Mouse (Mus musculus) neural tube, embryonic 11.5 days (tissue): ENCODE measurements around the gene Ankrd39. TPM values are rescaled to one million over a fixed set of nuclear protein-coding genes. Genes with fewer than 3 reads are reported as not detected.
A peak's percentile ranks its signal among the peaks of the same experiment; 100 is the strongest.

Source experiments
- ATAC-seq: fragments of 200-750 bp; cut with Nextera tagmentation; 2 replicates; pipeline ENCODE4 v1.8.0; 2017; ENCODE audit warnings: moderate number of reproducible peaks, mild to moderate bottlenecking, moderate TSS enrichment, moderate library complexity; ENCODE audit not compliant: insufficient read depth, low FRiP score, low TSS enrichment
- DNase-seq: peaks from one replicate; pipeline ENCODE4 v3.0.0-alpha.2; 2015; ENCODE audit warnings: low spot score
- H3K27ac ChIP-seq: fragments of 300-500 bp; sonication (generic); 2 replicates; pipeline ENCODE4 v1.5.1; 2014; ENCODE audit warnings: low read depth, mild to moderate bottlenecking, low read length
- H3K27me3 ChIP-seq: fragments of 300-500 bp; sonication (generic); 2 replicates; pipeline ENCODE4 v1.6.1; 2014; ENCODE audit warnings: mild to moderate bottlenecking, low read length, mixed read lengths; ENCODE audit not compliant: control insufficient read depth, insufficient read depth
- H3K36me3 ChIP-seq: fragments of 300-500 bp; sonication (generic); 2 replicates; pipeline ENCODE4 v1.6.1; 2014; ENCODE audit warnings: mild to moderate bottlenecking, low read length, moderate library complexity, mixed read lengths; ENCODE audit not compliant: control insufficient read depth, insufficient read depth
- H3K4me1 ChIP-seq: fragments of 300-500 bp; sonication (generic); 2 replicates; pipeline ENCODE4 v1.6.1; 2014; ENCODE audit warnings: low read length, mixed read lengths; ENCODE audit not compliant: control insufficient read depth, insufficient read depth
- H3K4me2 ChIP-seq: fragments of 300-500 bp; sonication (generic); 2 replicates; pipeline ENCODE4 v1.6.1; 2014; ENCODE audit warnings: low read depth, mild to moderate bottlenecking, moderate library complexity
- H3K4me3 ChIP-seq: fragments of 300-500 bp; sonication (generic); 2 replicates; pipeline ENCODE4 v1.5.1; 2014; ENCODE audit warnings: low read depth, low read length
- H3K9ac ChIP-seq: fragments of 300-500 bp; sonication (generic); 2 replicates; pipeline ENCODE4 v1.6.1; 2014; ENCODE audit warnings: mild to moderate bottlenecking, low read length
- H3K9me3 ChIP-seq: fragments of 300-500 bp; sonication (generic); 2 replicates; pipeline ENCODE4 v1.6.1; 2016; ENCODE audit warnings: low read length; ENCODE audit not compliant: control insufficient read depth
- WGBS: fragments of 180-500 bp; shearing (Covaris S2); extraction: QIAGEN DNeasy Blood & Tissue Kit; methylation state at CpG from one replicate; pipeline ENCODE4 v1.1.7; 2014; 5-methylcytosine and 5-hydroxymethylcytosine counted together
- polyA plus RNA-seq: library from polyadenylated mRNA; unstranded; fragments of >200 nt; fragmentation: Nextera tagmentation; extraction: Ambion mirVana; gene quantifications from 2 replicates; pipeline ENCODE4 v1.2.1, GENCODE M21; 2014

Ankrd39 gene
- polyA plus RNA-seq, 1 experiment from 2014 or later = 16.2 TPM

DNA sequence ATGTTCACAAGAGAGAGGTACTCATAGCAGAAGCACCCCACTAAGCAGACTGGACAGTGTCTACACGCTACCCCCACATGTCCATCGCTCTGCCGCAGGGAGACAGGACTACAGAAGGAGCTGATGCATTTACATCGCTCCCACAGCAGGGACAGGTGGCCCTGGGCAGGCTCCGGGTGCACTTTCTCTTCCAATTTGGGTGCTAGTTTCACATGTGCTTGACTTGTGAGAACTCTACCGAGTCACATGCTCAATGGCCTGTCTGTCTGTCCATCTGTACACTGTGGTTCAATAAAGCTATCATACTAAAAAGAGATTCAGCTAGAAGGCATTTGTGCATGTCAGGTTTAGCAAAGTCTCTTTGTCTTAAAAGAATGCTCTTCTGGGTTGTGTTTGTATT, 40.6 kb upstream of the Ankrd39 start:
- no peak overlapping the region for H3K4me3 ChIP-seq
- H3K4me1 ChIP-seq = peaks cover 12% of the 10 kb centered on the region
- no peaks in the 10 kb centered on the region for H3K9me3 ChIP-seq
- no peak overlapping the region for H3K27ac ChIP-seq
- no peaks in the 10 kb centered on the region for H3K27me3 ChIP-seq
- H3K36me3 ChIP-seq = no peaks in the 10 kb centered on the region
- DNase-seq (no peak), ATAC-seq (no peak)
- 84% methylated on average over 6 of the region's 6 CpGs for WGBS
- H3K9ac ChIP-seq = no peak overlapping the region
- H3K4me2 ChIP-seq = no peak overlapping the region

DNA sequence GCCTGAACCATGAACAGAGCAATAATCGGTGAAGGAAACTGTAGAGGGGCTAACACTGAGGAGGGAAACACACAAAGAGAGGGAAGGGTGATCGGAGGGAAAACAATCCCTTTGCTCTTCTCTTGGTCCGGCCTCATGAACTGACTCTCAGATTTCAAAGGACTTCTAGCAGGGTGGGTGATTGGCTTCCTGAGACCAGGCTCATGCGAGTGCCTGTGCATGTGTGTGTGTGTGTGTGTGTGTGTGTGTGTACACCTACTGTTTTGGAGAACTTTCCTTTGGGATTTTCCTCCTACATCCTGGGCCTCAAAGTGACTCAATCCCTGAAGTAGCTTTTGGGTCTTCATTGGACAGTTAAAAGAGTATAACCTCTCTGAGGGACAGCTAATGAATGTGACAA, 39.0 kb upstream of the Ankrd39 start:
- Histone ChIP-seq H3K4me3 (no peak overlapping the region), H3K36me3 (no peaks in the 10 kb centered on the region), H3K27me3 (no peaks in the 10 kb centered on the region), H3K9ac (no peak overlapping the region), H3K4me2 (no peak overlapping the region), H3K4me1 (peaks cover 12% of the 10 kb centered on the region), H3K9me3 (no peaks in the 10 kb centered on the region), H3K27ac (no peak overlapping the region)
- no peak for DNase-seq
- no peak for ATAC-seq
- WGBS = 20% methylated on average over 4 of the region's 4 CpGs

DNA sequence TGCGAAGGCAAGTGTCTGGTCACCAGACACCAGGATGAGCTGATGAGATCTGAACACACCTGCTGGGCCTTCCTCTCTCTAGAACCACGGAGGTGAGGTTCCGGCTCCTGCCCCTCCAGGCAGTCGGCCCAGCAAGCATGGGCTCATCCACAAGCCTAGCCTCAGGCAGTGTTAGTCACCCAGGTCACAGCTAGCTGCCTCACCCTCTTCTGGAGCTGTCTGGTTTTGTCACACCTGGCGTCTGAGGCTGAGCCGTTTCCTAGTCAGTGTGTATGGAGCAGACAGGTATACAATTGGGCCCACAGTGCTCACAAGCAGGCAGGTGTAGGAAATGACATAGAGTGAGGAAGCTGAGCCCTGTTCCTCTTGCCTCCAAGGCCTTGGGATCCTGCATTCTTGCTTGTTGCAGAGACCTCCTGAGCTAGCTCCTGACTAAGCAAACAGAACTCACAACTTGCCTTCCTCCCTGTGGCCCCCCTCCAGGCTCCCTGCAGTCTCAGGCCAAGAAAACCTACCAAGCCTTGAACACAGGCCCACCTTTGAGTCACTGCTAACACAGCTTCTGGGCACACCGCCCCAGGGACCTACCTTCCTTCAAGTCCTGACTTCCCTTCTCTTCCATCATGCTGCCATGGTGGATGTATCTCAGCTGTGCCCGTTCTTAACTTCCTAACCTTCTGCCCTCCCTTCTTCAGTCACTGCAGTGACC, 36.3 kb upstream of the Ankrd39 start:
- no peak for ATAC-seq
- Histone ChIP-seq H3K4me1 (peaks cover 19% of the 10 kb centered on the region), H3K4me3 (no peak overlapping the region)

DNA sequence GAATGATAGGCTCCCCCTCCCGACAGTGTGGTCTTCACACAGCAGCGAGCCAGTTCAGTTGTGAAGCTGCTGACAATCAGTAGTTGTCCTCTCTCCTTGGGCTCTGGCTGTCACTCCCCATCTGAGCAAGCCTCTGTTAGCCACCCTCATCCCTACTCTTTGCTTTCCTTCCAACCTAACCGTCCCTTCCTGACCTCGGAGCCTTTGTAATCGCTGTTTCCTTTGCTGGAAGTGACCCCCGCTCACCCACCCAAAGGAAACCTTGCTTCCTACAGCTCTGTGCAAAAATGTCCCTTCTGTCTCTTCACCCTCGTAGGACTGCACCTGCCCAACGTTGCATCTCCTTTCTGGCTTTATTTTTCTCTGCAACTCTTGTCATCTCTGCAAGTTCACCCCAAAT, 35.0 kb upstream of the Ankrd39 start:
- Histone ChIP-seq H3K27me3 (no peaks in the 10 kb centered on the region), H3K4me2 (no peak overlapping the region), H3K4me3 (no peak overlapping the region), H3K4me1 (peaks cover 16% of the 10 kb centered on the region), H3K36me3 (no peaks in the 10 kb centered on the region), H3K27ac (no peak overlapping the region), H3K9me3 (no peaks in the 10 kb centered on the region), H3K9ac (no peak overlapping the region)
- 76% methylated on average over 8 of the region's 8 CpGs for WGBS
- DNase-seq = no peak
- ATAC-seq = no peak

More for the DNA sequence above, 36.3 kb upstream of the Ankrd39 start:
- Histone ChIP-seq H3K9me3 (no peaks in the 10 kb centered on the region), H3K9ac (no peak overlapping the region), H3K27ac (no peak overlapping the region), H3K27me3 (no peaks in the 10 kb centered on the region), H3K4me2 (no peak overlapping the region), H3K36me3 (no peaks in the 10 kb centered on the region)
- no peak for DNase-seq
- WGBS = 80% methylated on average over 8 of the region's 8 CpGs

DNA sequence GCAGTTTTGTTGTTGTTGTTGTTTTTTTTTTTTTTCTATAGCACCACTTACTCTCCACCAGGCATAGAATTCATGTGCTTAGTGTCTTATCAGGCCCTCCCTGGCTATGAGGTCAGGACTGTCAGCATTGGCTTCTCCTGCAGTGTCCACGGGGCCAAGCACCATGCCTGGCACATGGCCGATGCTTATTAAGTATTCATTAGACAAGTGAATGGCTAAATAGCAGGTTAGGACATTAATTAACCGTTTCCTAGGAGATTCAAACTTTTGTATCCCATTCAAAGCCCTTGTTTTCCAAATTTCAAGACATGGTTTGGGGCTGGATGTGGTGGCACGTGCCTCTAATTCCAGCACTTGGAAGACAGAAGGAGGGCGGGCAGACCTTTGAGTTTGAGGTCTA, 34.0 kb upstream of the Ankrd39 start:
- Histone ChIP-seq H3K4me1 (peaks cover 16% of the 10 kb centered on the region), H3K27ac (no peak overlapping the region)

DNA sequence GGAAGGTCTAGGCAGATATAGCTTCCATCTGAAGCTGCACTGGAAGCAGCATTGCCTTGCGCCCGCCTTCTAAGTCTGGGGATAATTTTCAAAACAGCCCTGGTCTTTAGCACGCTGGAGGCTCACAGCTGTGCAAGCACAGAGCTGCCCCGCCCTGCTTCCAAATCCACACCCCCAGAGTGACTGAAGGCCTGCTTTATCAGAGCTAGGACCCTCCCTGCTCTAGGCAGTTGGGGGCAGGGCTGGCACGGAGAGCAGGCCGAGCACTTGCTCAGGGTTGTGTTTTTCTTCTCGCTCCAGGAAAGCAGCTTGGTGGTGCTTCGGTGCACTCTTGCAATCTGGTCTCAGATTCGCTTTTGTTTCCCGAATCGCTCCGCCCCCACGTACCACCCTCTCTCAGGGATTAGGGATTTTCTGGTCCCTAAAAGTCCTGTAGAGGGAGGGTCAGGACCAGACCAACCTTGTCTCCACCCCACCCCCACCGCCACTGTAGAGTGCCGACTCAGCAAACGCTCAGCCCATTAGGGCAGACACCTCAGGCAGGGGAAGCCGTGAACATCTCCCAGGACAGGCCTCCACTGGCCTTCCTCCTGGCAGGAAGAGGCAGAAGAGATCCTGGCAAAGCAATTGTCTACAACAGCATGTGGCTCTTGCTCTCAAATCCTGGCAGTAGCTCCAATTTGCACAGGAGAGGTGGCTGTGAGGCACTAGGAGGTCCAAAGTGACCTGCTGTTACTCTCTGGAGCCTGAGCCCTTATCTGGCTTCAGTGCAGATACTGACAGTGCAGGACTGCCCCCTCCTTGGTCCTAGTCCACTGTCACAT, 33.4 kb upstream of the Ankrd39 start:
- Histone ChIP-seq H3K36me3 (no peaks in the 10 kb centered on the region), H3K4me3 (no peak overlapping the region), H3K27me3 (no peaks in the 10 kb centered on the region), H3K9me3 (no peaks in the 10 kb centered on the region), H3K9ac (peak overlapping the region; percentile 41), H3K27ac (peak overlapping the region; percentile 81), H3K4me1 (peaks cover 16% of the 10 kb centered on the region), H3K4me2 (peak overlapping the region; percentile 27)
- peak; percentile 88 for ATAC-seq
- DNase-seq = peak; percentile 73
- WGBS = 2% methylated on average over 17 of the region's 17 CpGs

More for the DNA sequence above, 34.0 kb upstream of the Ankrd39 start:
- H3K4me3 ChIP-seq = no peak overlapping the region
- no peak overlapping the region for H3K9ac ChIP-seq
- H3K4me2 ChIP-seq = no peak overlapping the region
- no peaks in the 10 kb centered on the region for H3K36me3 ChIP-seq
- no peaks in the 10 kb centered on the region for H3K27me3 ChIP-seq
- no peaks in the 10 kb centered on the region for H3K9me3 ChIP-seq
- DNase-seq = no peak
- 68% methylated on average over 5 of the region's 5 CpGs for WGBS
- no peak for ATAC-seq

DNA sequence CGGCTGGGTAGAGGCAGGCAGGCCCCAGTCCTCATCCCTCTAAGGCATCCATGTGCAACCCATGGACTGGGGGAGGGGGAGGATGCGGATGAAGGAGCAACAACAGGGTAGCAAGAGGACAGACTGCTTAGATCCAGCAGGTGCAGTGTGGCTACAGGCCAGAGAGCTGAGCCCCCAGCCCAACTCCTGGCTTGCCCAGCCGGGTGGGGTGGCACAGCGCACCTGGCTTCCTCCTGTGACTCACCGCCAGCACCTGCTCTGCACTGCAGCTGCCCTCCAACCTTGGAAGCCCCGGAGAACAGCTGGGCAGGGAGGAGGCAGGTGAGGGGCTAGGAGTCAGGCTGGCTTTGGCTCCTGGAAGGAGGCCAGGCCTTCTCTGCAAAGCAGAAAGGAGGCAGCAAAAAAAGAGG, 32.7 kb upstream of the Ankrd39 start:
- peak overlapping the region; percentile 81 for H3K27ac ChIP-seq
- ATAC-seq (peak; percentile 42; the same call in 1 of the 2 replicates), DNase-seq (no peak)
- peak overlapping the region; percentile 27 for H3K4me2 ChIP-seq
- WGBS = 28% methylated on average over 6 of the region's 6 CpGs
- H3K36me3 ChIP-seq = no peaks in the 10 kb centered on the region
- H3K27me3 ChIP-seq = no peaks in the 10 kb centered on the region
- no peaks in the 10 kb centered on the region for H3K9me3 ChIP-seq
- peaks cover 16% of the 10 kb centered on the region for H3K4me1 ChIP-seq
- H3K4me3 ChIP-seq = no peak overlapping the region
- H3K9ac ChIP-seq = peak overlapping the region; percentile 41

DNA sequence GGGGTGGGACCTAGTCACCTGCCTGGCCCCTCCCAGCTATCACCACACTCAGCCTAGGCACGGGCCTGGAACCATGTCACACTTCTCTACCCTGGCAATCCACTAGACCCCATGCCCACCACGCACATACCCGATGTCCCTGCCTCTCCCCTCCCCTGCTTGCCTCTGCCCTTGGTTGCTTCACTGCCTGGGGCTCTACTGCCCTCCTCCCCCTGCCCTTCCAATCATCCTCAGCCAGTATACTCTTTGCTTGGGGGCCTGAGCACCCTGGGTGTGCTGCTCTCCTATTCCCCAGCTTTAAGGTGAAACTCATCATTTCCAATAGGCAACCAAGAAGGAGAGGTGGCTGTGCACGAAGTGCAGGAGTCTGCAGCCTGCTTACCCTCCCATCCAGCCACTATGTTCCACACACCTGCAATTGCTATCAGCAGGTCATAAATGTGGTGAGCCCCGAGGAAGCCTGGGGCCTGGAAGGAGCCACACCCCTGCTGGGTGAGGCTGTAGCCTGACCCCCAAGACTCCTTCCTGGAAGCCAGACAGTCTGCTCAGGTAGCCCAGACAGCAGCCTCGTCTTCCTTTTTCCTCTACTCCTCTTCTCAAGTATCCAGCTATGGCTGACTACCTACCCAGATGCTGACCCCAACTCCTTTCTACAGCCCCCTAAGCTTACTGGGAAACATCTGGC, 29.9 kb upstream of the Ankrd39 start:
- WGBS = 53% methylated on average over 6 of the region's 6 CpGs
- DNase-seq (no peak), ATAC-seq (no peak)
- Histone ChIP-seq H3K27me3 (no peaks in the 10 kb centered on the region), H3K36me3 (no peaks in the 10 kb centered on the region), H3K4me1 (peaks cover 16% of the 10 kb centered on the region), H3K27ac (no peak overlapping the region), H3K9ac (no peak overlapping the region), H3K9me3 (no peaks in the 10 kb centered on the region), H3K4me2 (no peak overlapping the region), H3K4me3 (no peak overlapping the region)
